Mouse (Mus musculus): ENCODE measurements at regions not wholly inside any gene's neighbourhood (a gene's known extent, or its start where the extent isn't known, plus 50 kb on each side); places are given as distances from the start of the nearest gene placed in this dataset.
"Not testable (repeated sequence)": the region's sequence is repeated elsewhere in the genome, so short reads cannot be mapped to it uniquely, and the experiment has no call there.

DNA sequence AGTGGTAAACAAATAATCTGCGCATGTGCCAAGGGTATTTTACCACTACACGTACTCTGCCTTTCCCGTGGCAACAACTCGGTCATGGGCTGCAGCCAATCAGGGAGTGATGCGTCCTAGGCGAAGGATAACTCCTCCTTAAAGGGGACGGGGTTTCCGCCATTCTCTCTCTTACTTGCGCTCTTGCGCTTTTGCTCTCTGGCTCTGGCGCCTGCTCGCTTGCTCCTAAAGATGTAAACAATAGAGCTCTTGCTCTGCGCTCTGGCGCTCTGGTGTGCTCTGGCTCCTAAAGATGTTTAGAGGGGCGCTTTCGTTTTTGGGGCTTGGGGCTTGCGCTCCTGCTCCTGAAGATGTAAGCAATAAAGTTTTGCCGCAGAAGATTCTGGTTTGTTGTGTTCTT, 166.9 kb upstream of the Thumpd2 start:
- TF ChIP-seq CTCF (IDR thresholded peaks at IDR 0.05; ENCODE audit: borderline replicate concordance, insufficient read depth, low read length); POLR2A (IDR thresholded peaks at IDR 0.05; ENCODE audit: low read depth, low read length): not testable (repeated sequence)

All from embryonic fibroblast, embryonic 13.5 days (primary cell).